Mouse (Mus musculus): ENCODE measurements around the gene Glmp. TPM values are rescaled to one million over a fixed set of nuclear protein-coding genes. Genes with fewer than 3 reads are reported as not detected.
"Not testable (repeated sequence)": the region's sequence is repeated elsewhere in the genome, so short reads cannot be mapped to it uniquely, and the experiment has no call there.

The Glmp gene
- polyA plus RNA-seq, 1 experiment from 2014 or later: 127 TPM

DNA sequence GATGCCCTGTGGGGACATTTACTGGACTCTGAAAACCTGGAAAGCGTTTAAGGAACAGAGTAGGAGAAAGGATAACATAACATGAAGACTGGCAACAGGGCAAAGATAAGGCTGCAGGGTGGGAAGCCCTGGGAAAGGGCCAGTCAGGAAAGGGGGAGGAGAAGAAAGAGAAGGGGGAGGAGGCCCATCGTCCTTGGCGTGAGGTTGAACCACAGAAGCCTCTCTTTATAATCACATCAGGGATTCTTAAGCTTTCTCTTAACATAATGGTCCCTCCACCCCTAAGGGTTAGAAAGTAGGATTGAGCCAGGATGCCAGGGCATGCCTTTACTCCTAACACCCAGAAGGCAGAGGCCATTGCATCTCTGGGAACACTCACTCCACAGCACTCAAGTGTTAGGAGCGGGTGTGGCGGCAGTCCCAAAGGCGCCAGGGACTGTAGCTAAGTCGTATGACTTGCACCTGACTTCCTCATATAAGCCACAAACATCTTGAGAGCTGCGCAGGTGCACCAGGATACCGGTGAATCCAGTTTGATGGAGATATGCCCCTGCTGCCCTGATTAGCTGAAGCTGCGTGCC lies 36.6 kb upstream of the Glmp start:
- H3K27me3 ChIP-seq (replicated peaks; ENCODE audit: control insufficient read depth, insufficient read depth, low read length); H3K4me3 ChIP-seq (ENCODE audit: low read depth, low read length); H3K4me2 ChIP-seq (ENCODE audit: low read depth, low read length); H3K36me3 ChIP-seq (ENCODE audit: control insufficient read depth, insufficient read depth, low read length); H3K9me3 ChIP-seq (ENCODE audit: control insufficient read depth, low read length); H3K4me1 ChIP-seq (ENCODE audit: control insufficient read depth, insufficient read depth, low read length); ATAC-seq (ENCODE audit: low read depth); DNase-seq (ENCODE audit: low spot score); H3K27ac ChIP-seq (replicated peaks; ENCODE audit: low read depth, low read length); H3K9ac ChIP-seq (ENCODE audit: low read depth, low read length): not testable (repeated sequence)
- WGBS: 83% methylated on average over 7 of the region's 10 CpGs

DNA sequence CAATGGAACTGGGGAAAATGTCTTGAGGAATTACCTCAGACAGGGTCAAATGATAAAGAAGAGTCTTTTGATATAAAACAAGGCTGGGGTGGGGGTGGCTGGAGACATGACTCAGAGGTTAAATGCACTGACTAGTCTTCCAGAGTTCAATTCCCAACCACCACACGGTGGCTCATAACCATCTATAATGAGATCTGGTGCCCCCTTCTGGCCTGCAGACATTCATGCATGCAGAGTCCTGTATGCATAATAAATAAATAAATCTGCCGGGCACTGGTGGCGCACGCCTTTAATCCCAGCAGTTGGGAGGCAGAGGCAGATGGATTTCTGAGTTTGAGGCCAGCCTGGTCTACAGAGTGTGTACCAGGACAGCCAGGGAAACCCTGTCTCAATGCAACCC lies 32.9 kb upstream of the Glmp start:
- Histone ChIP-seq H3K4me2 (ENCODE audit: low read depth, low read length) (no peak overlapping the region), H3K27me3 (replicated peaks; ENCODE audit: control insufficient read depth, insufficient read depth, low read length) (no peaks in the 10 kb centered on the region), H3K36me3 (ENCODE audit: control insufficient read depth, insufficient read depth, low read length) (peaks cover 6% of the 10 kb centered on the region; the same call in 1 of the 2 replicates), H3K9me3 (ENCODE audit: control insufficient read depth, low read length) (no peaks in the 10 kb centered on the region), H3K27ac (replicated peaks; ENCODE audit: low read depth, low read length) (no peak overlapping the region), H3K9ac (ENCODE audit: low read depth, low read length) (no peak overlapping the region), H3K4me3 (ENCODE audit: low read depth, low read length) (no peak overlapping the region), H3K4me1 (ENCODE audit: control insufficient read depth, insufficient read depth, low read length) (no peaks in the 10 kb centered on the region)
- 52% methylated on average over 4 of the region's 4 CpGs for WGBS
- ATAC-seq (ENCODE audit: low read depth) (no peak), DNase-seq (ENCODE audit: low spot score) (peak; percentile 9)

DNA sequence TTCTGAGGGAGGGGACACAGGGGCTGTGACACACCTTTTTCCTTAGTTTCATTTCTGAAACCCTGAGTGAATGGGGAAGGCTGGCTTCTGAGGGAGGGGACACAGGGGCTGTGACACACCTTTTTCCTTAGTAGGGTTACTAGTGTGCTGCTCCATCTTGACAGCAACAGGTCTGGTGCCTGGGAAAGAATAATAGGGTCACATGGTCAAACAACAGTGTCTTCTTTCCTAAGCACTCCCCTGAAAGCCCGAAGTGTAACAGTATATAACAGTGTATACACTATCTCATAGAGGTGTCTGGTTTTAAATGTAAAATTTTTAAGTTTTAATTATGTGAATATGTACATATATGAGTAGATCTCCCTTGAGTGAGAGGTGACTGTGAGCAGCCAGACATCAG lies 29.6 kb upstream of the Glmp start:
- Histone ChIP-seq H3K36me3 (ENCODE audit: control insufficient read depth, insufficient read depth, low read length) (peaks cover 21% of the 10 kb centered on the region), H3K4me2 (ENCODE audit: low read depth, low read length) (peak overlapping the region; percentile 65), H3K9ac (ENCODE audit: low read depth, low read length) (peak overlapping the region; percentile 77; the same call in 1 of the 2 replicates)
- WGBS: 65% methylated on average over 1 of the region's 1 CpGs
- not testable (repeated sequence) for ATAC-seq (ENCODE audit: low read depth); DNase-seq (ENCODE audit: low spot score); H3K27me3 ChIP-seq (replicated peaks; ENCODE audit: control insufficient read depth, insufficient read depth, low read length); H3K4me1 ChIP-seq (ENCODE audit: control insufficient read depth, insufficient read depth, low read length); H3K9me3 ChIP-seq (ENCODE audit: control insufficient read depth, low read length); H3K27ac ChIP-seq (replicated peaks; ENCODE audit: low read depth, low read length); H3K4me3 ChIP-seq (ENCODE audit: low read depth, low read length)

DNA sequence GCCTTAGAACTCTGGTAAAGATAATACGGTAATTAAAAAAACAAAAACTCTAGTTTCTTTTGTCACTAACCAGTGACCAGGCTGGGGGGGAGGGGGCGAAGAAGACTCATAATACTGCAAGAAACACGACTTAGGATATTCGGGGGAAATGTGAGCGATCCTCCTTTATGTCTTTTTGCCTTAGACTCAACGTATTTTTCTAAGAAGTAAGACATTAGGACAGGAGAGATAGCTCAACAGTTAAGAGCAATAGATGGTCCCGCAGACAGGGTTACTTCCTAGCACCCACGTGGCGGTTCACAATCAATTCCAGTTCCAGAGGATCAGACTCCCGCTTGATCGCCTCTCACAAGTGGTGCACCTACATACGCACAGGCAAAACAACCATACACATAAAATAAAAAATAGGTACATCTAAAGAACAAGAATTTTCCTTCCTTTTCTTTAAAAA lies 28.7 kb upstream of the Glmp start:
- WGBS: 1% methylated on average over 12 of the region's 12 CpGs
- no peak for ATAC-seq (ENCODE audit: low read depth)

DNA sequence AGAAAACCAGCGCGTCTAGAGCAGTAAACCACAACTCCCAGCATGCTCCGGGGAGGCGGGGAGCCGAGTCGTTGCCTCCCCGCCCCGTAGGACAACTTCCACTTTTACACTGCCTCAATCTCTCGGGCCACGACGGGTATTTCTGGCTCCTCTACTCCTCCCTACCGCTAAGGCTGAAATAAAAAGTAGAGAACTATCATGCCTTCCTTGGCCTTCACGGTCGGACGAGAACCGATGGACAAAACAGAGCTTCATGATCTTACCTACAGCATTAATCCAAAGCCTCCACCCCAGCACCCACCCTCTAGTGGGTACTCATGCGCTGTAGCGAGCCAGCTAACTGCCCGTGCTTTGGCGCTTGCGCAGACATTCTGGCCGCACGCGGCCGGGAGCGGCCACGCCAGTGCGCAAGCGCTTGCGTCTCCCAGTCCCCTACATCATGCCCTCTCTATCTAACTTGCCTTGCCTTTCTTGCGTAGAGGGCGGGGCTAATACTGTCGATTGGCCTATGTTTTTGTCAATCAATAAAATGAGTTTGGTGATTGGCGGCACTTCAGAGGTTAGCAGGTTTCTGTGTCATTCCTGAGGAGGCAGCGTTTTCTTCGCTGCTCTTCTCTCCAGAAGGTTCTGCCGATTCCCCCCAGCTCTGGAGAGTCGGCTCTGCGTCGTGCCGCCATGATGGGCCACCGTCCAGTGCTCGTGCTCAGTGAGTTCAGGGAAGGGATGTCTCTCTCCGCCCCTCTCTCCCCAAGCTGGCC lies 28.1 kb upstream of the Glmp start, which contains the start of the genes Tsacc and Cct3:
TSS of gene Tsacc (minus strand) at position 439 of the 758 bp plus-strand sequence.
TSS of gene Cct3 (plus strand) at position 556 of the 758 bp plus-strand sequence.
- H3K36me3 ChIP-seq (ENCODE audit: control insufficient read depth, insufficient read depth, low read length): peaks cover 36% of the 10 kb centered on the region
- peak within 1 kb of the TSS; percentile 92 for H3K27ac ChIP-seq (replicated peaks; ENCODE audit: low read depth, low read length)
- peak within 1 kb of the TSS; percentile 84 for H3K9ac ChIP-seq (ENCODE audit: low read depth, low read length)
- no peaks in the 10 kb centered on the region for H3K27me3 ChIP-seq (replicated peaks; ENCODE audit: control insufficient read depth, insufficient read depth, low read length)
- H3K4me3 ChIP-seq (ENCODE audit: low read depth, low read length): peak within 1 kb of the TSS; percentile 76
- no peaks in the 10 kb centered on the region for H3K9me3 ChIP-seq (ENCODE audit: control insufficient read depth, low read length)
- DNase-seq (ENCODE audit: low spot score): peak; percentile 99
- H3K4me1 ChIP-seq (ENCODE audit: control insufficient read depth, insufficient read depth, low read length): peaks cover 8% of the 10 kb centered on the region
- H3K4me2 ChIP-seq (ENCODE audit: low read depth, low read length): peak within 1 kb of the TSS; percentile 74
- WGBS: under 1% methylated on average over 44 of the region's 44 CpGs
- ATAC-seq (ENCODE audit: low read depth): peak; percentile 100

More for the DNA sequence above, 28.7 kb upstream of the Glmp start:
- Histone ChIP-seq H3K4me3 (ENCODE audit: low read depth, low read length) (peak overlapping the region; percentile 76), H3K4me2 (ENCODE audit: low read depth, low read length) (peak overlapping the region; percentile 65), H3K4me1 (ENCODE audit: control insufficient read depth, insufficient read depth, low read length) (peaks cover 8% of the 10 kb centered on the region), H3K9me3 (ENCODE audit: control insufficient read depth, low read length) (no peaks in the 10 kb centered on the region), H3K27ac (replicated peaks; ENCODE audit: low read depth, low read length) (peak overlapping the region; percentile 92), H3K9ac (ENCODE audit: low read depth, low read length) (peak overlapping the region; percentile 77), H3K27me3 (replicated peaks; ENCODE audit: control insufficient read depth, insufficient read depth, low read length) (no peaks in the 10 kb centered on the region), H3K36me3 (ENCODE audit: control insufficient read depth, insufficient read depth, low read length) (peaks cover 30% of the 10 kb centered on the region)
- DNase-seq (ENCODE audit: low spot score): no peak

DNA sequence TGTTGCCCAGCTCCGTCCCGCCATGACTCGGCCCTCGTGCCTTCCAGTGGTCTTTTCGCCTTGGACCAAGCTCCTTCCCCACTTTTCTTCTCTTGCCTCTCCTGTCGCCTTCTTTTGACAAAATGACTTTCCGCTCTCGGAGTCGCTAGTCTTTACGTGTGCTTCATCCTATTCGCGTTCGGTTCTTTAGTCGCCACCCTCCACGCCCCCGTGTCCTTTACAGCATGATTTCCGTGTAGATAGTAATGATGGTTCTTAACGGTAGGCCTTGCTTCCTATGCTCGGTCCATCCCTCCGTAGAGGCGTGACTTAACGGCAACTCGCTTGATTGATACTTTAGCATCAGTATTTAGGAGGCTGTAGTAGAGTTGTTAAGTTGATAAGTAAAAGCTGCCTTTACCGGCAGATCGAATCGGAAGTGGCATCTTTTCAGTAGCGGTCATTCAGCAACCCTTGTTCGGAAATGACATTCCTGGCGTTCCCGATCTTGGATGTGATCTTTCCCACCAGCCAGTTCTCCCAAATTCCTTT lies 27.4 kb upstream of the Glmp start:
- peaks cover 8% of the 10 kb centered on the region for H3K4me1 ChIP-seq (ENCODE audit: control insufficient read depth, insufficient read depth, low read length)
- H3K27ac ChIP-seq (replicated peaks; ENCODE audit: low read depth, low read length): peak overlapping the region; percentile 92
- peak overlapping the region; percentile 76 for H3K4me3 ChIP-seq (ENCODE audit: low read depth, low read length)
- H3K9me3 ChIP-seq (ENCODE audit: control insufficient read depth, low read length): no peaks in the 10 kb centered on the region
- DNase-seq (ENCODE audit: low spot score): peak; percentile 13
- H3K4me2 ChIP-seq (ENCODE audit: low read depth, low read length): peak overlapping the region; percentile 74
- H3K27me3 ChIP-seq (replicated peaks; ENCODE audit: control insufficient read depth, insufficient read depth, low read length): no peaks in the 10 kb centered on the region
- peaks cover 42% of the 10 kb centered on the region for H3K36me3 ChIP-seq (ENCODE audit: control insufficient read depth, insufficient read depth, low read length)
- no peak for ATAC-seq (ENCODE audit: low read depth)
- under 1% methylated on average over 30 of the region's 30 CpGs for WGBS
- H3K9ac ChIP-seq (ENCODE audit: low read depth, low read length): peak overlapping the region; percentile 84

DNA sequence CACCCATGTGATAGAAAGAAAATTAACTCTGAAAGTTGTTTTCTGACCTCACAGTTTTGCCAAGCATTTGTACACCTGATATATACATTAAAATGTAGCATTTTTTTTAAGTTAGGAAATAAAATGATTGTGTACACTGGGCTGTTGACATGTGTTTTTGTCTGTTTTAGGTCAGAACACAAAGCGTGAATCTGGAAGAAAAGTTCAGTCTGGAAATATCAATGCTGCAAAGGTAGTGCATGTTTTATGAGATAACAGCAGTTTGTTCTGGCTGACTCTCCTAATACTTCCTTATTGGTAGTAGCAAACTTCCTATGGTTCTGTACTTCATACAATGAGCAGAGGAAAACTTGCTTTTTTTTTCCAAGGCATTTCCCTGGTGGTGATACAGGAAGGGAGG lies 25.7 kb upstream of the Glmp start:
- H3K27me3 ChIP-seq (replicated peaks; ENCODE audit: control insufficient read depth, insufficient read depth, low read length): no peaks in the 10 kb centered on the region
- ATAC-seq (ENCODE audit: low read depth) (no peak), DNase-seq (ENCODE audit: low spot score) (no peak)
- no peak overlapping the region for H3K4me3 ChIP-seq (ENCODE audit: low read depth, low read length)
- 89% methylated on average over 1 of the region's 1 CpGs for WGBS
- no peaks in the 10 kb centered on the region for H3K9me3 ChIP-seq (ENCODE audit: control insufficient read depth, low read length)
- peaks cover 52% of the 10 kb centered on the region for H3K36me3 ChIP-seq (ENCODE audit: control insufficient read depth, insufficient read depth, low read length)
- H3K4me2 ChIP-seq (ENCODE audit: low read depth, low read length): 0 out of 2 replicates have a peak overlapping the region, but pooled peaks have one; percentile 74
- H3K4me1 ChIP-seq (ENCODE audit: control insufficient read depth, insufficient read depth, low read length): peaks cover 8% of the 10 kb centered on the region
- H3K27ac ChIP-seq (replicated peaks; ENCODE audit: low read depth, low read length): no peak overlapping the region
- H3K9ac ChIP-seq (ENCODE audit: low read depth, low read length): 0 out of 2 replicates have a peak overlapping the region, but pooled peaks have one; percentile 5

DNA sequence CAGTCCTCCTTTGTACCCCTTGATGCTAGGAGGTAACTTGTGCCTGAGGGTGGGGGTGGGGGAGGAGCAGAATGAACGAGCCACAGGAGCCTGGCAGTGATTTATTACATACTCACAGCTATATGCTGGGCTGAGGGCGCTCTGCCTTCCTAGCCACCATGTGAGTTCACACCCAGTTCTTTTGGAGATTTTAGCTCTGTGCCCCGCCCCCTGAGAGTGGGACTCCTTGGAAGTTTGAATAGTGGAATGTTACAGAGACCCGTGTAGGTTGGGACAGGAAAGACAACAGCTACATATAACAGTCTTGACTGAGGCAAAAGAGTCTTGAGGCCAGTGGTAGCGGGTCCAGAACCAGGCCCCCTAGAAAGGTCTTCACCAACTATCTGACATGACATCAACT lies 4.1 kb downstream of the Glmp start:
- no peak for DNase-seq (ENCODE audit: low spot score)
- H3K27me3 ChIP-seq (replicated peaks; ENCODE audit: control insufficient read depth, insufficient read depth, low read length): no peaks in the 10 kb centered on the region
- H3K9ac ChIP-seq (ENCODE audit: low read depth, low read length): no peak overlapping the region
- no peak overlapping the region for H3K27ac ChIP-seq (replicated peaks; ENCODE audit: low read depth, low read length)
- no peaks in the 10 kb centered on the region for H3K9me3 ChIP-seq (ENCODE audit: control insufficient read depth, low read length)
- 80% methylated on average over 5 of the region's 5 CpGs for WGBS
- H3K4me2 ChIP-seq (ENCODE audit: low read depth, low read length): no peak overlapping the region
- H3K36me3 ChIP-seq (ENCODE audit: control insufficient read depth, insufficient read depth, low read length): peaks cover 34% of the 10 kb centered on the region
- H3K4me1 ChIP-seq (ENCODE audit: control insufficient read depth, insufficient read depth, low read length): peaks cover 7% of the 10 kb centered on the region; the same call in 1 of the 2 replicates
- ATAC-seq (ENCODE audit: low read depth): no peak
- no peak overlapping the region for H3K4me3 ChIP-seq (ENCODE audit: low read depth, low read length)
